Mouse (Mus musculus) ovary, postnatal 10 days (tissue): ENCODE measurements at regions not wholly inside any gene's neighbourhood (a gene's known extent, or its start where the extent isn't known, plus 50 kb on each side); places are given as distances from the start of the nearest gene placed in this dataset.

Experiments
- DNase-seq: peaks from one replicate; pipeline ENCODE4 v3.0.0; 2022; ENCODE audit warnings: low spot score

DNA sequence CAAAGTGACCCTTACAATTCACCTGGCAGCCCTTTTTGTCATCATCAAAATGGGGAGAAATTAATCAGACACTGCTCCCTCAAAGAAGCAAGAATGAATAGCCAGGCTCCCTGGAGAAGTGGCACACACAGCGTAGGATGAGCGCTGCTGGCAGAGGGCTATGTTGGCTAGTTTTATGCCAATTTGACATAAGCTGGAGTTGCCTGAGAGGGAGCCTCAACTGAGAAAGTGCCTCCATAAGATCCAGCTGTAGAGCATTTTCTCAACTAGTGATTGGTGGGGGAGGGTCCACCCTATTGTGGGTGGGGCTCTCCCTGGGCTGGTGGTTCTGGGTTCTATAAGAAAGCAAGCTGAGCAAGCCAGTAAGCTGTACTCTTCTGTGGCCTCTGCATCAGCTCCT, 179.3 kb upstream of the Egln3 start:
- DNase-seq = no peak

DNA sequence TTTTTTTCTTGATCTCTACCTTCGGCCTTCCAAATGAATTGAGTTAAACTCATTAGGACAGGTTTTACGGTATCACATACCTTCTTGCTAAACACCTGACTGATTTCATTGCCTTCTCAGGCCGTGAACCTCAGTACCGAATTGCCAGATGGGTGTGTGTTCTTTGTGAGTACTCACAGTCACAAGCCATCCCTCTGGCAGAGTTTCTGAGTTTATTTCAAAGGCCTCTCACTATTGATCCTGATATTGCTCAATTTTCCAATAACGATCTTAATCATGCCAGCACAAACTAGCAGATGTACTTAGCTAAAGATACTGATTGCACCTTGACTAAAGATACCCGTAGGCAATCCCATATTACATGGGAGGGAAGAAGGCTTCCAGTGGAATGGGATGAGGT, 178.4 kb upstream of the Egln3 start:
- DNase-seq = no peak

DNA sequence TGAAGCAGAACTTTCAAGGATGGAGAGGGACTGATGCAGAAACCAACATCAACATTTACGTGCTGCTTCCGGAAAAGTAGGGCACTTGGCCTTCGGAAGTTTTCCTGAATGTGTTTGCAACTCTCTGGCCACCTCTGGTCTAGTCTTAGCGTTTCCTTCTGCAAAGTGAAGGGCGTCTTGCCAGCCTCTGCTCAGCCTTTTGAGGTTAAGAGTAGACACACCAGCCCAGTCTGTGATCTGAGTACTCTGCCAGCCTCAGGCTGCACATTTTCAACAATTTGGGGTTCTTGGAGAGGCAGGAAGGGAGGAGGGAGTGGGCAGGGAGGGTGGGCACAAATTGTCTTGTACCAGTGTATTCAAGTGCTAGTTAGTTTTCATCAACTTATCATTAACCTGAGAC, 176.7 kb upstream of the Egln3 start:
- DNase-seq = no peak

GRCm38 (mm10) chr12:54378576-54378975, 174.9 kb upstream of the Egln3 start:
- DNase-seq = no peak

- DNase-seq = no peak
Observed at GRCm38 (mm10) chr12:54374060-54374459, 170.4 kb upstream of the Egln3 start.

DNA sequence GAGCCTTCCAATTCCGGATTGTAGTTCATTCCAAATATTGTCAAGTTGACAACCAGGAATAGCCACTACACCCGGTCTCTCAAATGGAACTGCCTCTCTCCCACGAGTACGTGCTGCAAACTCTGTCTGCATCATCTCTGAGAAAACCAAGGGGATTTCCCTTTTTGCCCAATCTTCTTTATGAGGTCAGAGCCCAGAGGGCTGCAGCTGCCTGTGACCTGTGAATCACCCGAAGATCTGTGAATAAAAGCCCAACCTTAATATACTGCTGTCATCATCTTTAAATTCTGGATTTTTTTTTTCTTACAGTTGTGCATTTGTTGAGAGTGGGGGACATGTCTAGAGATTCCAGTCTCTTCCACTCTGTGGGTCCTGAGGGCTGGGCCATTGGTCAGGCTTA, 165.6 kb upstream of the Egln3 start:
- DNase-seq = no peak

- no peak for DNase-seq
Observed at GRCm38 (mm10) chr12:54364381-54365095, 160.9 kb upstream of the Egln3 start.

GRCm38 (mm10) chr12:54361762-54362161, 158.1 kb upstream of the Egln3 start:
- no peak for DNase-seq

- no peak for DNase-seq
Observed at GRCm38 (mm10) chr12:54354187-54354586, 150.5 kb upstream of the Egln3 start.

GRCm38 (mm10) chr12:54353694-54354093, 150.0 kb upstream of the Egln3 start:
- DNase-seq = no peak

DNA sequence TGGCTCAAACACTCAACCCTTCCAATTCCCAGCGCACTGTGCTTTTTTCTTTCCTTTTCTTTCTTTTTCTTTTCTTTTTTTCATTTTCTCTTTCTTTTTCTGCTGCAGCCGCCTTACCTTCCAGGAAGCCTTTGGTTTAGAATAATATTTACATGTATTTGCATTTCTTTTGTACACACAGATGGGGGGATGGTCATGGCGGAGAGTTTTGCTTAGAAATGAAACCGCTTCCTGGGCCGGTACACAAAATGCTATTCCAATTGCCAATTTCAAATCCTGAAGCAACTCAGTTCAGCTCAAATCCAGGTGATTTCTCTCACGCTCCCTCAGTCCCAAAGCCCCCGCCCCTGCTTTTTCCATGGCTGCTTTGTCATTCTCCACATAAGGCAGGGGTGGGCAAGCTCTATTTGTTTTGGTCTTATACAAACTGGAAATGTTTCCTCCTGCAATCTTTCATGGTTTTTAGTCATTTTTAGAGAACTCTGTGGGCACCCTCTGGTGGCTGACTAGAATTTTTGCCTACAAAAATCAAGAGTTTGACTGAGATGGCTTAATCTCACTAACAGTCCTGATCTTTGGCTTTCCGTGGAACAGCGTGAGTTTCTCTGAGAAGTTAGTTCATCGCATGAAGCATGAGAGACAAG, 149.4 kb upstream of the Egln3 start:
- DNase-seq = no peak

- DNase-seq = no peak
Observed at GRCm38 (mm10) chr12:54350293-54350692, 146.6 kb upstream of the Egln3 start.

GRCm38 (mm10) chr12:54349403-54349802, 145.7 kb upstream of the Egln3 start:
- DNase-seq = no peak

DNA sequence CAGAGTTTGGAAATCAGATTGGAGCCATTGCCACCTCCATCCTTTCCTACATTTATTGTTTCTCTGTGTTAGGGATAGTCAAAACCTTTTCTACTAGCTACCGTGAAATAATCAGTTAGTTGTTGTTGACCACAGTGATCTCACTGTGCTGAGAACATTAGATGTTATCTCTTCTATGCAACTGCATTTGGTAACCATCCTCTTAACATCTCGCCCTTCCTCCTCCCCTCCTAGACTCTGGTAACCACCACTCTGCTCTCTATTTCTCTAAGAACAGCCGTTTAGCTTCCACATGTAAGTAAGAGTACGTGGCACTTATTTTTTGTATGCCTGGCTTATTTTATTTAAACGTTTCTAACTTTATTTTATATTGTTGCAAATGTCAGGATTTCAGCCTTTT, 139.8 kb upstream of the Egln3 start:
- no peak for DNase-seq

GRCm38 (mm10) chr12:54335509-54335908, 131.8 kb upstream of the Egln3 start:
- no peak for DNase-seq

- no peak for DNase-seq
Observed at GRCm38 (mm10) chr12:54334491-54335132, 131.0 kb upstream of the Egln3 start.

DNA sequence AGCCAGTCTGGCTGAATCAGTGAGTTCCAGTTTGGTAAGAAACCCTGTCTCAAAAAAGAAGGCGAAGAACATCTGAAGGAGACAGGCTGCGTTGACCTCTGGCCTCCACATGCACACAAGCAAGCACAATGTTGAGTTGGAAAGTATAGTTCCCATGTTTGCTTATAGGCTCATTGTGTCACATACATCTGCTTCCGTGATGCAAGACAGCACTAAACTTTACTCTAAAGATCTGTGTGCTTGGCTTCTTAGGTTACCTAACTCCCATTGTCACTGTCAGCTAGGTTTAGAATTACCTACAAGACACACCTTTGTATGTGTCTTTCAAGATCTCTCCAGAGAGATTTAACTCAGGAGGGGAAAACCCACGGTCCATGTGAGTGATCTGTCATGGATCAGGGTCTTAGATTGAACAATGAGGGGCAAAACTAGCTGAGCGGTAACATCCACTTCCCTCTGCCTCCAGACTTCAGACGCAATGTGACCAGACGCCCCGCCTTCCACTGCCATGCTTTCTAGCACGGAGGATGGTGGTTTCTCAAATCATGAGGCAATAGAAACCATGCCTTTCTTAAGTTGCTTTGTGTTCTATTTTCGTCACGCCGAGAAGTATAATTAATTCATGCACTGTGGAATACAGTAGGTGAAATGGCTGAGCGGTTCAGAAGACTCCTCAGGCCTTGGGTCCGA, 130.1 kb upstream of the Egln3 start:
- no peak for DNase-seq

DNA sequence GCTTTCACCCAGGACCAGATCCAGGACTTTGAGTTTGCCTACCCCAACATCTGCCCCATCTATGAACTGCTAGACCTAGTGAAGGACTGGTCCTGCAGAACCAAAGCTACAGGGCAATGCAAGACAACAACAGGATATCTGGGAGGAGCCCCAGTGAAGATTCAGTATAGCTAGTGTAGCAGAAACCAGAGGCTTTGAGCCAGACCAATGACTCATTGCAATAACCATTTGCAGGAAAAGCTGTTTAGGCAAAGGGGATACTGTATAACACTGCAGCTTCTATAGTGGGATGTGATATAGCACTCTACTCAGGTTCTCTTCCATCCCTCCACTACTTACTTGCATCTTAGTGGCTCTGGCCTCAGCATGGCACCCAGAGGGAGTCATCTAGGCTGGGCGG, 123.8 kb upstream of the Egln3 start:
- no peak for DNase-seq

DNA sequence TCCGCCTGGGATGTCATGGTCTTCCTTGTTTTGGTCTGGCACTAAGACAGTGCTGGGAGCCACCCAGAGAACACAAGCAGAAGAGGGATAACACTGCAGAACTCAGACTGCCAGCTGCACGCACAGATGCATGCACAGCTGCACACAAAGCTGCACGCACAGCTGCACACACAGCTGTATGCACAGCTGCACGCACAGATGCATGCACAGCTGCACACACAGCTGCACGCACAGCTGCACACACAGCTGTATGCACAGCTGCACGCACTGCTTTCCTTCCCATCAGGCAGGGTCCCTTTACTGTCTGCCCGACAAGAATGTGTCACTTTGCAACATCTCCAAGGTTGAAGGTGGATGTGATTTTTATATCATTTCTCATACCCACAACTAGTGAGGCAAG, 122.9 kb upstream of the Egln3 start:
- DNase-seq = no peak

- no peak for DNase-seq
Observed at GRCm38 (mm10) chr12:54320533-54320932, 116.9 kb upstream of the Egln3 start.

- DNase-seq = no peak
Observed at GRCm38 (mm10) chr12:54316980-54317471, 113.4 kb upstream of the Egln3 start.

GRCm38 (mm10) chr12:54316066-54316567, 112.5 kb upstream of the Egln3 start:
- DNase-seq = no peak
